Mouse (Mus musculus): ENCODE results near the gene Mgat3. TPM values are rescaled to one million over a fixed set of nuclear protein-coding genes. Genes with fewer than 3 reads are reported as not detected.

Mgat3 gene
- total RNA-seq (2023), result not detected

GRCm38 (mm10) chr15:80173001-80173771, at the start of gene Mgat3:
TSS of gene Mgat3 (plus strand) at chr15:80173721.

GRCm38 (mm10) chr15:80132993-80133586, 40.4 kb upstream of the Mgat3 start, which contains the start of gene Tab1:
TSS of gene Tab1 (plus strand) at chr15:80133127.

GRCm38 (mm10) chr15:80233733-80234509, 60.4 kb downstream of the Mgat3 start, which contains the start of gene Mief1:
TSS of gene Mief1 (plus strand) at chr15:80234018.

GRCm38 (mm10) chr15:80235535-80235934, 62.0 kb downstream of the Mgat3 start, which contains the start of gene AC140267.1:
TSS of gene AC140267.1 (plus strand) at chr15:80235835.

GRCm38 (mm10) chr15:80254847-80255645, 81.5 kb downstream of the Mgat3 start, which contains the start of gene Atf4:
TSS of gene Atf4 (plus strand) at chr15:80255184.

GRCm38 (mm10) chr15:80263610-80264575, 90.4 kb downstream of the Mgat3 start, which contains the start of gene Rps19bp1:
TSS of gene Rps19bp1 (minus strand) at chr15:80264315.

Other genes with a start within 250 kb of the Mgat3 start
- gene Cbx7, start 202.6 kb upstream of the Mgat3 start, total RNA-seq (2023), result 1 to 10 TPM; 6.7 to 7.3 TPM
- gene Pdgfb, start 158.7 kb upstream of the Mgat3 start, total RNA-seq (2023), result under 1 TPM; 0.68 to 0.75 TPM
- 1 to 10 TPM; 5.1 to 8.6 TPM for gene Syngr1, start 82.4 kb upstream of the Mgat3 start, total RNA-seq (2023)
- gene Rpl3, start 81.9 kb upstream of the Mgat3 start, total RNA-seq (2023), result 100 to 1,000 TPM; 383 to 427 TPM
- 10 to 100 TPM; 16.2 to 20.8 TPM for gene Tab1, start 40.6 kb upstream of the Mgat3 start, total RNA-seq (2023)
- gene Mief1, start 60.3 kb downstream of the Mgat3 start, total RNA-seq (2023), result 10 to 100 TPM; 22.8 to 26.5 TPM
- 10 to 100 TPM in 1 of 2 experiments, not detected in 1; 12.0 TPM for gene AC140267.1, start 62.1 kb downstream of the Mgat3 start, total RNA-seq (2023)
- gene Atf4, start 81.5 kb downstream of the Mgat3 start, total RNA-seq (2023), result 100 to 1,000 TPM; 377 to 386 TPM
- gene Rps19bp1, start 90.6 kb downstream of the Mgat3 start, total RNA-seq (2023), result 10 to 100 TPM; 11.6 to 16.1 TPM
- gene Cacna1i, start 113.5 kb downstream of the Mgat3 start, total RNA-seq (2023), result under 1 TPM in 1 of 2 experiments, not detected in 1; 0.07 TPM